7 mouse cellular contexts compared by ENCODE assay signal in the genomic region with DNA sequence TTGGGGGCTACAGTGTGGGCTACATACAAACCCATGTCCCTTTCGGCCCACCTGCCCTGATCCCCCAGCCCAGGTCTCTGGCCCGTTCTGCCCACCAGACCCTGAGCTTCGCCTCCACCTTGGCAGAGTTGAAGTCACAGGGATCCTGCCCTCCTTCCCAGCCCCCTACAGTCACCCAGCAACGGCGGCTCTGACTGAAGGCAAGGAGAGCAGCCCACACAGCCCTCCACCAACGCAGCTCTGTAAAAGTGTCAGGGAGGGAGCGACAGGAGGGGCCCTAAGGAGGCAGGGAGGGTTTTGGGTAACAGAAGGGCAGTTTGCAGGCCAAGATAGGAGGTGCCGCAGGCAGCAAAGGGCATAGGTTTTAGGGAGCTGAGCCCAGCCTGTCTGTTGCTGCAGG. TPM values are rescaled to one million over a fixed set of nuclear protein-coding genes. Genes with fewer than 3 reads are reported as not detected.
DNase-seq lines count a peak whose midpoint lies in the region; ATAC-seq and TF ChIP-seq lines count a peak whose summit lies in the region.

No protein-coding gene starts in this region.

- peak overlapping the region; percentile 65 for H3K4me3 ChIP-seq in lung, embryonic 14.5 days (ENCODE audit: low read depth, low read length)
- H3K4me3 ChIP-seq in embryonic facial prominence, embryonic 15.5 days (replicated peaks): peak overlapping the region; percentile 66
- H3K4me3 ChIP-seq in hindbrain, postnatal 0 days (ENCODE audit: low read length): no peak overlapping the region
- H3K4me3 ChIP-seq in neural tube, embryonic 13.5 days: peak overlapping the region; percentile 65; the same call in 1 of the 2 replicates

- TF ChIP-seq CTCF in lung, embryonic 14.5 days (IDR thresholded peaks at IDR 0.05; ENCODE audit: low read depth): no peak
- TF ChIP-seq CTCF in hindbrain, postnatal 0 days (IDR thresholded peaks at IDR 0.05; ENCODE audit: low read depth): no peak

- H3K9ac ChIP-seq in lung, embryonic 14.5 days: peak overlapping the region; percentile 47
- H3K9ac ChIP-seq in embryonic facial prominence, embryonic 15.5 days: peak overlapping the region; percentile 2; the same call in 1 of the 2 replicates
- peak overlapping the region; percentile 75 for H3K9ac ChIP-seq in hindbrain, postnatal 0 days (replicated peaks; ENCODE audit: low read length)
- peak overlapping the region; percentile 92 for H3K9ac ChIP-seq in neural tube, embryonic 13.5 days

- H3K27me3 ChIP-seq in lung, embryonic 14.5 days (ENCODE audit: insufficient read depth, low read length): no peaks in the 10 kb centered on the region
- no peaks in the 10 kb centered on the region for H3K27me3 ChIP-seq in embryonic facial prominence, embryonic 15.5 days
- no peaks in the 10 kb centered on the region for H3K27me3 ChIP-seq in hindbrain, postnatal 0 days (ENCODE audit: insufficient read depth, low read length)
- peaks cover 11% of the 10 kb centered on the region; the same call in 1 of the 2 replicates for H3K27me3 ChIP-seq in neural tube, embryonic 13.5 days

- H3K9me3 ChIP-seq in lung, embryonic 14.5 days (ENCODE audit: low read depth, low read length): no peaks in the 10 kb centered on the region
- no peaks in the 10 kb centered on the region for H3K9me3 ChIP-seq in embryonic facial prominence, embryonic 15.5 days (replicated peaks)
- no peaks in the 10 kb centered on the region for H3K9me3 ChIP-seq in hindbrain, postnatal 0 days (ENCODE audit: low read length)
- H3K9me3 ChIP-seq in neural tube, embryonic 13.5 days: no peaks in the 10 kb centered on the region

- peak overlapping the region; percentile 89 for H3K4me2 ChIP-seq in lung, embryonic 14.5 days
- peak overlapping the region; percentile 92 for H3K4me2 ChIP-seq in embryonic facial prominence, embryonic 15.5 days (replicated peaks)
- peak overlapping the region; percentile 80 for H3K4me2 ChIP-seq in hindbrain, postnatal 0 days (ENCODE audit: low read depth, low read length)
- peak overlapping the region; percentile 77 for H3K4me2 ChIP-seq in neural tube, embryonic 13.5 days

- ATAC-seq in lung, embryonic 14.5 days (ENCODE audit: insufficient read depth): no peak
- ATAC-seq in embryonic facial prominence, embryonic 15.5 days (ENCODE audit: insufficient number of reproducible peaks, low FRiP score, low TSS enrichment, low read depth): no peak
- ATAC-seq in hindbrain, postnatal 0 days: no peak
- ATAC-seq in neural tube, embryonic 13.5 days (ENCODE audit: low read depth): no peak

- DNase-seq in lung, embryonic 14.5 days: no peak
- DNase-seq in lung, postnatal 36 days: no peak
- DNase-seq in hindbrain, postnatal 0 days (ENCODE audit: low spot score): no peak
- DNase-seq in adrenal gland, adult 2 months: no peak
- DNase-seq in urinary bladder, postnatal 4 days (ENCODE audit: low spot score in 2 of 2): no peak

- WGBS in lung, embryonic 14.5 days: 53% methylated on average over 8 of the region's 8 CpGs
- WGBS in embryonic facial prominence, embryonic 15.5 days: 56% methylated on average over 8 of the region's 8 CpGs
- WGBS in hindbrain, postnatal 0 days: 45% methylated on average over 8 of the region's 8 CpGs
- WGBS in neural tube, embryonic 13.5 days: 67% methylated on average over 8 of the region's 8 CpGs

- H3K4me1 ChIP-seq in lung, embryonic 14.5 days (ENCODE audit: insufficient read depth): peaks cover 9% of the 10 kb centered on the region
- peaks cover 49% of the 10 kb centered on the region for H3K4me1 ChIP-seq in embryonic facial prominence, embryonic 15.5 days
- peaks cover 12% of the 10 kb centered on the region for H3K4me1 ChIP-seq in hindbrain, postnatal 0 days (ENCODE audit: insufficient read depth, low read length)
- H3K4me1 ChIP-seq in neural tube, embryonic 13.5 days (replicated peaks): peaks cover 31% of the 10 kb centered on the region

- no peak overlapping the region for H3K27ac ChIP-seq in lung, embryonic 14.5 days (ENCODE audit: low read depth)
- H3K27ac ChIP-seq in embryonic facial prominence, embryonic 15.5 days (replicated peaks): no peak overlapping the region
- no peak overlapping the region for H3K27ac ChIP-seq in hindbrain, postnatal 0 days
- H3K27ac ChIP-seq in neural tube, embryonic 13.5 days (replicated peaks): no peak overlapping the region

- H3K36me3 ChIP-seq in lung, embryonic 14.5 days (ENCODE audit: insufficient read depth): peaks cover 30% of the 10 kb centered on the region
- H3K36me3 ChIP-seq in embryonic facial prominence, embryonic 15.5 days: peaks cover 32% of the 10 kb centered on the region
- peaks cover 14% of the 10 kb centered on the region for H3K36me3 ChIP-seq in hindbrain, postnatal 0 days (ENCODE audit: insufficient read depth, low read length)
- peaks cover 37% of the 10 kb centered on the region for H3K36me3 ChIP-seq in neural tube, embryonic 13.5 days

RNA-seq across cellular contexts. Expression of gene Mast3, which starts 14.0 kb away (rescaled TPM):
- 16.1 and 18.0 TPM in 2 replicates for polyA plus RNA-seq in lung, embryonic 14.5 days (2014; fragmentation: Nextera tagmentation; extraction: Ambion mirVana)
- 19.1 and 20.2 TPM in 2 replicates for polyA plus RNA-seq in embryonic facial prominence, embryonic 15.5 days (2015; fragmentation: Nextera tagmentation; extraction: Ambion mirVana)
- total RNA-seq in hindbrain, postnatal 0 days (2014; rRNA removed): 35.2 and 42.1 TPM in 2 replicates
- polyA plus RNA-seq in hindbrain, postnatal 0 days (2015; fragmentation: Nextera tagmentation; extraction: Ambion mirVana): 16.2 and 16.7 TPM in 2 replicates
- polyA plus RNA-seq in neural tube, embryonic 13.5 days (2015; fragmentation: Nextera tagmentation; extraction: Ambion mirVana): 15.8 and 17.6 TPM in 2 replicates
- total RNA-seq in adrenal gland, adult 2 months (2021): 10 to 100 TPM; 18.9 to 20.5 TPM
- 91.5 and 91.7 TPM in 2 replicates for polyA plus RNA-seq in adrenal gland, adult 2 months (2012; rRNA removed)

RNA-seq across cellular contexts. Expression of gene Pik3r2, which starts 14.3 kb away (rescaled TPM):
- 46.5 and 52.4 TPM in 2 replicates for polyA plus RNA-seq in lung, embryonic 14.5 days (2014; fragmentation: Nextera tagmentation; extraction: Ambion mirVana)
- 92.5 and 94.3 TPM in 2 replicates for polyA plus RNA-seq in embryonic facial prominence, embryonic 15.5 days (2015; fragmentation: Nextera tagmentation; extraction: Ambion mirVana)
- 162 and 176 TPM in 2 replicates for total RNA-seq in hindbrain, postnatal 0 days (2014; rRNA removed)
- 101 and 103 TPM in 2 replicates for polyA plus RNA-seq in hindbrain, postnatal 0 days (2015; fragmentation: Nextera tagmentation; extraction: Ambion mirVana)
- polyA plus RNA-seq in neural tube, embryonic 13.5 days (2015; fragmentation: Nextera tagmentation; extraction: Ambion mirVana): 88.9 and 93.7 TPM in 2 replicates
- 10 to 100 TPM; 37.2 to 49.0 TPM for total RNA-seq in adrenal gland, adult 2 months (2021)
- polyA plus RNA-seq in adrenal gland, adult 2 months (2012; rRNA removed): 296 and 305 TPM in 2 replicates

RNA-seq across cellular contexts. Expression of gene Il12rb1, which starts 17.4 kb away (rescaled TPM):
- 0.17 TPM in 1 of 2 replicates, not detected in the other for polyA plus RNA-seq in lung, embryonic 14.5 days (2014; fragmentation: Nextera tagmentation; extraction: Ambion mirVana)
- 0.26 and 0.28 TPM in 2 replicates for polyA plus RNA-seq in embryonic facial prominence, embryonic 15.5 days (2015; fragmentation: Nextera tagmentation; extraction: Ambion mirVana)
- not detected in 2 replicates for total RNA-seq in hindbrain, postnatal 0 days (2014; rRNA removed)
- not detected in 2 replicates for polyA plus RNA-seq in hindbrain, postnatal 0 days (2015; fragmentation: Nextera tagmentation; extraction: Ambion mirVana)
- not detected in 2 replicates for polyA plus RNA-seq in neural tube, embryonic 13.5 days (2015; fragmentation: Nextera tagmentation; extraction: Ambion mirVana)
- under 1 TPM in 1 of 2 experiments, not detected in 1; 0.10 TPM for total RNA-seq in adrenal gland, adult 2 months (2021)
- polyA plus RNA-seq in adrenal gland, adult 2 months (2012; rRNA removed): 0.28 and 0.41 TPM in 2 replicates

RNA-seq across cellular contexts. Expression of gene Mpv17l2, which starts 30.1 kb away (rescaled TPM):
- 27.9 and 29.4 TPM in 2 replicates for polyA plus RNA-seq in lung, embryonic 14.5 days (2014; fragmentation: Nextera tagmentation; extraction: Ambion mirVana)
- polyA plus RNA-seq in embryonic facial prominence, embryonic 15.5 days (2015; fragmentation: Nextera tagmentation; extraction: Ambion mirVana): 41.7 and 42.3 TPM in 2 replicates
- total RNA-seq in hindbrain, postnatal 0 days (2014; rRNA removed): 37.2 and 53.9 TPM in 2 replicates
- 56.1 and 63.3 TPM in 2 replicates for polyA plus RNA-seq in hindbrain, postnatal 0 days (2015; fragmentation: Nextera tagmentation; extraction: Ambion mirVana)
- polyA plus RNA-seq in neural tube, embryonic 13.5 days (2015; fragmentation: Nextera tagmentation; extraction: Ambion mirVana): 46.1 and 54.5 TPM in 2 replicates
- total RNA-seq in adrenal gland, adult 2 months (2021): 100 to 1,000 TPM; 108 to 132 TPM
- polyA plus RNA-seq in adrenal gland, adult 2 months (2012; rRNA removed): 359 and 417 TPM in 2 replicates

RNA-seq across cellular contexts. Expression of gene Rab3a, which starts 36.4 kb away (rescaled TPM):
- polyA plus RNA-seq in lung, embryonic 14.5 days (2014; fragmentation: Nextera tagmentation; extraction: Ambion mirVana): 10.5 and 12.0 TPM in 2 replicates
- polyA plus RNA-seq in embryonic facial prominence, embryonic 15.5 days (2015; fragmentation: Nextera tagmentation; extraction: Ambion mirVana): 22.7 and 28.6 TPM in 2 replicates
- total RNA-seq in hindbrain, postnatal 0 days (2014; rRNA removed): 610 and 693 TPM in 2 replicates
- polyA plus RNA-seq in hindbrain, postnatal 0 days (2015; fragmentation: Nextera tagmentation; extraction: Ambion mirVana): 693 and 724 TPM in 2 replicates
- 402 and 417 TPM in 2 replicates for polyA plus RNA-seq in neural tube, embryonic 13.5 days (2015; fragmentation: Nextera tagmentation; extraction: Ambion mirVana)
- 10 to 100 TPM; 49.1 to 85.5 TPM for total RNA-seq in adrenal gland, adult 2 months (2021)
- polyA plus RNA-seq in adrenal gland, adult 2 months (2012; rRNA removed): 141 and 152 TPM in 2 replicates

Comparison
In these comparisons a context has a peak if more than half of its experiments do, and no peak if none do; other contexts are left out.
1. H3K9ac ChIP-seq: peak in every context shown above with its lines; median percentile 92 in neural tube, embryonic 13.5 days; 75 in hindbrain, postnatal 0 days; 47 in lung, embryonic 14.5 days; 2 in embryonic facial prominence, embryonic 15.5 days.